Mouse (Mus musculus) hindbrain, embryonic 16.5 days (tissue): ENCODE data around the gene Tmem132a. TPM values are rescaled to one million over a fixed set of nuclear protein-coding genes. Genes with fewer than 3 reads are reported as not detected.

Source experiments
- ATAC-seq: fragments of 200-750 bp; cut with Nextera tagmentation; 2 replicates; pipeline ENCODE4 v1.8.0; 2017; ENCODE audit warnings: moderate TSS enrichment, moderate library complexity
- H3K27ac ChIP-seq: fragments of 300-500 bp; sonication (generic); 2 replicates; pipeline ENCODE4 v1.5.1; 2014; ENCODE audit warnings: low read depth, mild to moderate bottlenecking, control low read depth, low read length, moderate library complexity
- H3K27me3 ChIP-seq: fragments of 300-500 bp; sonication (generic); replicated peaks from 2 replicates; pipeline ENCODE4 v1.6.1; 2014; ENCODE audit warnings: low read length; ENCODE audit not compliant: control insufficient read depth, insufficient read depth
- H3K36me3 ChIP-seq: fragments of 300-500 bp; sonication (generic); 2 replicates; pipeline ENCODE4 v1.6.1; 2014; ENCODE audit warnings: mild to moderate bottlenecking, low read length, moderate library complexity, mixed read lengths; ENCODE audit not compliant: control insufficient read depth, insufficient read depth
- H3K4me1 ChIP-seq: fragments of 300-500 bp; sonication (generic); 2 replicates; pipeline ENCODE4 v1.6.1; 2014; ENCODE audit warnings: low read depth, low read length; ENCODE audit not compliant: control insufficient read depth, insufficient read depth
- H3K4me2 ChIP-seq: fragments of 300-500 bp; sonication (generic); 2 replicates; pipeline ENCODE4 v1.6.1; 2014; ENCODE audit warnings: mild to moderate bottlenecking, low read length, control low read depth, moderate library complexity
- H3K4me3 ChIP-seq: fragments of 300-500 bp; sonication (generic); 2 replicates; pipeline ENCODE4 v1.5.1; 2014; ENCODE audit warnings: mild to moderate bottlenecking, low read length, control low read depth, moderate library complexity
- H3K9ac ChIP-seq: fragments of 300-500 bp; sonication (generic); 2 replicates; pipeline ENCODE4 v1.6.1; 2014; ENCODE audit warnings: low read depth, mild to moderate bottlenecking, control low read depth, low read length, moderate library complexity
- H3K9me3 ChIP-seq: fragments of 300-500 bp; sonication (generic); 2 replicates; pipeline ENCODE4 v1.6.1; 2014; ENCODE audit warnings: mild to moderate bottlenecking, low read length, moderate library complexity; ENCODE audit not compliant: control insufficient read depth
- WGBS: fragments of 180-500 bp; shearing (Covaris S2); extraction: QIAGEN DNeasy Blood & Tissue Kit; methylation state at CpG from one replicate; pipeline ENCODE4 v1.1.7; 2014; 5-methylcytosine and 5-hydroxymethylcytosine counted together
- polyA plus RNA-seq: library from polyadenylated mRNA; unstranded; fragments of >200 nt; fragmentation: Nextera tagmentation; extraction: Ambion mirVana; gene quantifications from 2 replicates; pipeline ENCODE4 v1.2.1, GENCODE M21; 2015

The Tmem132a gene
- polyA plus RNA-seq, 1 experiment from 2014 or later, result 180 TPM

DNA sequence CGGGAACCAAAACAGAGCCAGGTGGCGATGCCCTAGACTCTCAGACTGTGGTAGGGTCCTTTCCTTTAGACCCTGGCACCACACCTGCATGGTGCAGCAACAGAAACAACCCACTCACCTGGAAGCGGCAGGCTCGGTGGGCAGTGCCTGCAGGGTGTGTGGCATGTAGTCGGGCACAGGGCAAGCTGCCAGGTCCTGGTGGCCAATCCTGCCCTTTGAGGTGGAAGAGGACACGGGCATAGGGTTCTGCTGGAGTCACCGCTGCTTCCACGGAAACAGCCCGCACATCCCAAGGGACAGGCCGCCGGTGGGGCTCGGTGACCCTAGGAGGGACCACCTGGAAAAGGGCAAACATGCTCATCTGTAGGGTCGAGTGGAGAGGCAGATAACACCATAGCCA, 3.4 kb downstream of the Tmem132a start:
- H3K27me3 ChIP-seq, result no peaks in the 10 kb centered on the region
- no peaks in the 10 kb centered on the region for H3K9me3 ChIP-seq
- H3K36me3 ChIP-seq, result peaks cover 55% of the 10 kb centered on the region
- WGBS, result 91% methylated on average over 13 of the region's 13 CpGs
- ATAC-seq, result no peak
- no peak overlapping the region for H3K4me2 ChIP-seq
- H3K27ac ChIP-seq, result no peak overlapping the region
- no peak overlapping the region for H3K9ac ChIP-seq
- H3K4me1 ChIP-seq, result peaks cover 22% of the 10 kb centered on the region
- H3K4me3 ChIP-seq, result no peak overlapping the region

DNA sequence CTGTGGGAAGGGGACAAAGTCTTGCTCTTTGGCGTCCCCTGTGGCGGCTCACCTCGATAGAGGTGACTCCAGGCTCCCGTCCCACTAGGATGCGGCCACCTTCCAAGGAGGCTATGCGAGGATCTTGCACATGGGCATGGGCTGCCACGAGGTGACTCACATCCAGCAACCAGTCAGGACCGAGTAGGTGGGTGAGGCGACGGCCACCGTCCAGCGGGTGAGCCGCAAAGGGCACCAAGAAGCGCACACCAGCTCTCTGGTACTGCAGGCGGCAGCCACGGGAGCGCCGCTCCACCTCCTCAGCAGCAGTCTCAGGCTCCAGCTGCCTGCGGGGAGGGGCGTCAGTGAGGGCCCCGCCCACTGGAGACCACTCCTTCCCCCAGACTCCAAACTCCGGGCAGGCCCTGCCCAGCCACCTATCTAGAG, 9.7 kb downstream of the Tmem132a start:
- no peaks in the 10 kb centered on the region; the same call in 1 of the 2 replicates for H3K4me1 ChIP-seq

GRCm38 (mm10) chr19:10856520-10856919, 13.2 kb downstream of the Tmem132a start:
- H3K27ac ChIP-seq, result no peak overlapping the region

More for the DNA sequence above, 9.7 kb downstream of the Tmem132a start:
- H3K9me3 ChIP-seq, result no peaks in the 10 kb centered on the region
- 51% methylated on average over 22 of the region's 22 CpGs for WGBS
- no peak overlapping the region for H3K9ac ChIP-seq
- no peak for ATAC-seq
- H3K4me3 ChIP-seq, result no peak overlapping the region
- no peak overlapping the region for H3K4me2 ChIP-seq
- H3K27me3 ChIP-seq, result no peaks in the 10 kb centered on the region
- H3K27ac ChIP-seq, result no peak overlapping the region
- peaks cover 71% of the 10 kb centered on the region for H3K36me3 ChIP-seq

DNA sequence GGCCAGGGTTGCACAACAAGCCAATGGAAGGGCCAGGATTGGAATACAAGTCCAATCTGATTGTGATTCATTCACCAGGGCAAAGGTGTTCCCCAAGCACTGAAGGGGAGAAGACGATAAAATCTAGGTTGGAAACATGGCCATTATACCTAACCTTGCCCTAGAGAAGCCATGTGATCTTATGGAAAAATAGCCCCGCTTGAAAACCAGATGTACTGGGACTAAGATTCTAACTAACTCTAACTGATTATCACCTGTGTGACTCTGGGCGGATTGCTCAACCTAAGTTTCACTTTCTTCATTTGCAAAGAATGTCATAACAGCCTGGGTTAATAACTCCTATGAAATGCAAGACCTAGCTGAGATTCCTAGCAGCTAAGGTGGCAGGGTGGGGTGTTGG, 14.3 kb downstream of the Tmem132a start:
- no peaks in the 10 kb centered on the region; the same call in 1 of the 2 replicates for H3K4me1 ChIP-seq
- 90% methylated on average over 3 of the region's 3 CpGs for WGBS
- no peak for ATAC-seq
- H3K27me3 ChIP-seq, result no peaks in the 10 kb centered on the region
- peaks cover 30% of the 10 kb centered on the region for H3K36me3 ChIP-seq
- no peak overlapping the region for H3K9ac ChIP-seq
- H3K27ac ChIP-seq, result no peak overlapping the region
- no peaks in the 10 kb centered on the region for H3K9me3 ChIP-seq
- H3K4me2 ChIP-seq, result no peak overlapping the region
- H3K4me3 ChIP-seq, result no peak overlapping the region

More at GRCm38 (mm10) chr19:10856520-10856919, 13.2 kb downstream of the Tmem132a start:
- Histone ChIP-seq H3K36me3 (peaks cover 37% of the 10 kb centered on the region), H3K4me3 (no peak overlapping the region), H3K27me3 (no peaks in the 10 kb centered on the region), H3K4me1 (no peaks in the 10 kb centered on the region; the same call in 1 of the 2 replicates), H3K4me2 (no peak overlapping the region), H3K9me3 (no peaks in the 10 kb centered on the region), H3K9ac (no peak overlapping the region)
- ATAC-seq, result 0 out of 2 replicates have a peak, but pooled peaks have one; percentile 18
- WGBS, result 47% methylated on average over 2 of the region's 2 CpGs

- ATAC-seq, result no peak
- Histone ChIP-seq H3K9me3 (no peaks in the 10 kb centered on the region), H3K27ac (no peak overlapping the region), H3K4me3 (no peak overlapping the region), H3K4me2 (no peak overlapping the region), H3K4me1 (peaks cover 2% of the 10 kb centered on the region; the same call in 1 of the 2 replicates), H3K27me3 (no peaks in the 10 kb centered on the region), H3K36me3 (no peaks in the 10 kb centered on the region), H3K9ac (no peak overlapping the region)
- 32% methylated on average over 3 of the region's 3 CpGs for WGBS
Observed at GRCm38 (mm10) chr19:10847311-10848087, 22.2 kb downstream of the Tmem132a start.

- WGBS, result 40% methylated on average over 7 of the region's 7 CpGs
- Histone ChIP-seq H3K36me3 (no peaks in the 10 kb centered on the region), H3K27ac (no peak overlapping the region), H3K4me3 (no peak overlapping the region), H3K9ac (no peak overlapping the region), H3K4me2 (no peak overlapping the region), H3K9me3 (no peaks in the 10 kb centered on the region), H3K27me3 (no peaks in the 10 kb centered on the region), H3K4me1 (peaks cover 2% of the 10 kb centered on the region; the same call in 1 of the 2 replicates)
- ATAC-seq, result peak; percentile 69
Observed at GRCm38 (mm10) chr19:10846150-10846549, 23.6 kb downstream of the Tmem132a start.

GRCm38 (mm10) chr19:10845454-10845853, 24.3 kb downstream of the Tmem132a start:
- Histone ChIP-seq H3K36me3 (no peaks in the 10 kb centered on the region), H3K9me3 (no peaks in the 10 kb centered on the region), H3K27ac (no peak overlapping the region), H3K4me3 (no peak overlapping the region), H3K4me2 (no peak overlapping the region), H3K4me1 (peaks cover 2% of the 10 kb centered on the region; the same call in 1 of the 2 replicates), H3K27me3 (no peaks in the 10 kb centered on the region), H3K9ac (no peak overlapping the region)
- no peak for ATAC-seq
- 83% methylated on average over 3 of the region's 3 CpGs for WGBS

- no peaks in the 10 kb centered on the region for H3K27me3 ChIP-seq
- no peaks in the 10 kb centered on the region for H3K36me3 ChIP-seq
- no peak overlapping the region for H3K4me3 ChIP-seq
- H3K9me3 ChIP-seq, result no peaks in the 10 kb centered on the region
- H3K27ac ChIP-seq, result no peak overlapping the region
- 90% methylated on average over 5 of the region's 5 CpGs for WGBS
- peaks cover 2% of the 10 kb centered on the region; the same call in 1 of the 2 replicates for H3K4me1 ChIP-seq
- H3K4me2 ChIP-seq, result no peak overlapping the region
- no peak overlapping the region for H3K9ac ChIP-seq
- no peak for ATAC-seq
Observed at GRCm38 (mm10) chr19:10844206-10844605, 25.5 kb downstream of the Tmem132a start.

GRCm38 (mm10) chr19:10842914-10843313, 26.8 kb downstream of the Tmem132a start:
- Histone ChIP-seq H3K36me3 (no peaks in the 10 kb centered on the region), H3K4me2 (no peak overlapping the region; the same call in 1 of the 2 replicates), H3K4me1 (peaks cover 2% of the 10 kb centered on the region; the same call in 1 of the 2 replicates), H3K9ac (no peak overlapping the region), H3K4me3 (no peak overlapping the region), H3K27ac (no peak overlapping the region), H3K9me3 (no peaks in the 10 kb centered on the region), H3K27me3 (no peaks in the 10 kb centered on the region)
- WGBS, result 41% methylated on average over 24 of the region's 24 CpGs
- no peak for ATAC-seq
